Mouse (Mus musculus) CH12.LX (cell line): ENCODE results near the gene Fshr. TPM values are rescaled to one million over a fixed set of nuclear protein-coding genes. Genes with fewer than 3 reads are reported as not detected.

Experiments
- DNase-seq: peaks from one replicate; pipeline ENCODE4 v3.0.0-alpha.2; 2013; ENCODE audit errors: extremely low read depth
- H3K27ac ChIP-seq: 2 replicates; pipeline ENCODE4 v1.5.1; 2012; ENCODE audit warnings: low read depth, mild to moderate bottlenecking, control low read depth, moderate library complexity; ENCODE audit not compliant: insufficient read depth
- H3K27me3 ChIP-seq: replicated peaks from 2 replicates; pipeline ENCODE3; 2012; ENCODE audit warnings: inconsistent platforms
- H3K36me3 ChIP-seq, 2 experiments: replicated peaks in 1 of 2; 2 replicates each; pipeline versions ENCODE3 to v1.6.1; 2012; ENCODE audit warnings: inconsistent platforms in 1 of 2, low read length in 1 of 2, mild to moderate bottlenecking in 1 of 2, mixed read lengths in 1 of 2, moderate library complexity in 1 of 2; ENCODE audit not compliant: control insufficient read depth in 1 of 2, insufficient read depth in 1 of 2
- H3K4me1 ChIP-seq, 2 experiments: 2 replicates each; pipeline ENCODE4 v1.6.1; 2012; ENCODE audit warnings: inconsistent platforms in 1 of 2, moderate library complexity in 1 of 2; ENCODE audit not compliant: insufficient read depth in 2 of 2, control insufficient read depth in 1 of 2
- H3K4me2 ChIP-seq: 2 replicates; pipeline ENCODE4 v1.6.1; 2012; ENCODE audit warnings: low read depth, mild to moderate bottlenecking, control low read depth; ENCODE audit not compliant: poor library complexity, insufficient read depth, severe bottlenecking
- H3K4me3 ChIP-seq, 3 experiments: fragments of 150-350 bp in 1 of 3; sonication (generic) in 1 of 3; replicated peaks in 1 of 3; 2 replicates each; pipeline versions ENCODE3 to v1.5.1; 2011 to 2012; ENCODE audit warnings: low read depth in 2 of 3, low read length in 2 of 3, mild to moderate bottlenecking in 2 of 3, moderate library complexity in 2 of 3, control low read depth in 1 of 3, improper control_type of control experiment in 1 of 3, inconsistent platforms in 1 of 3, mixed read lengths in 1 of 3; ENCODE audit not compliant: poor library complexity in 1 of 3
- H3K79me2 ChIP-seq: replicated peaks from 2 replicates; pipeline ENCODE4 v1.6.1; 2012; ENCODE audit warnings: mild to moderate bottlenecking, moderate library complexity; ENCODE audit not compliant: control insufficient read depth, poor library complexity, insufficient read depth, severe bottlenecking; ENCODE audit errors: extremely low read depth
- H3K9ac ChIP-seq: 2 replicates; pipeline ENCODE4 v1.6.1; 2012; ENCODE audit warnings: low read depth, mild to moderate bottlenecking, control low read depth, moderate library complexity; ENCODE audit not compliant: insufficient read depth
- H3K9me3 ChIP-seq: replicated peaks from 2 replicates; pipeline ENCODE3; 2012; ENCODE audit warnings: low read length, inconsistent platforms, mixed read lengths
- BHLHE40 ChIP-seq: IDR thresholded peaks from 2 replicates; pipeline ENCODE4 v1.6.1; 2011; ENCODE audit warnings: mild to moderate bottlenecking, low read depth, low read length, improper control_type of control experiment
- CTCF ChIP-seq, 2 experiments: IDR thresholded peaks in 1 of 2; conservative IDR thresholded peaks in 1 of 2; 2 replicates each; pipeline ENCODE4 v1.5.1; 2011 to 2012; ENCODE audit warnings: low read depth in 2 of 2, low read length in 2 of 2, improper control_type of control experiment in 1 of 2, inconsistent platforms in 1 of 2, mild to moderate bottlenecking in 1 of 2, moderate library complexity in 1 of 2
- ELF1 ChIP-seq: IDR thresholded peaks from 2 replicates; pipeline ENCODE4 v1.6.1; 2014; ENCODE audit warnings: low read depth, mild to moderate bottlenecking, inconsistent platforms, low read length, improper control_type of control experiment
- ETS1 ChIP-seq: conservative IDR thresholded peaks from 2 replicates; pipeline ENCODE4 v1.6.1; 2012; ENCODE audit warnings: low read depth, mild to moderate bottlenecking, inconsistent platforms, low read length, improper control_type of control experiment, moderate library complexity
- GABPA ChIP-seq: IDR thresholded peaks from 2 replicates; pipeline ENCODE4 v1.6.1; 2012; ENCODE audit warnings: low read depth, low read length, improper control_type of control experiment, inconsistent platforms; ENCODE audit not compliant: insufficient replicate concordance
- HCFC1 ChIP-seq: IDR thresholded peaks from 2 replicates; pipeline ENCODE4 v1.6.1; 2012; ENCODE audit warnings: low read depth, mild to moderate bottlenecking, inconsistent platforms, low read length, improper control_type of control experiment
- IRF4 ChIP-seq: IDR thresholded peaks from 2 replicates; pipeline ENCODE4 v1.6.1; 2014; ENCODE audit warnings: low read depth, mild to moderate bottlenecking, inconsistent platforms, low read length, improper control_type of control experiment
- JUN ChIP-seq: IDR thresholded peaks from 2 replicates; pipeline ENCODE4 v1.6.1; 2011; ENCODE audit warnings: low read depth, mild to moderate bottlenecking, low read length, improper control_type of control experiment, moderate library complexity; ENCODE audit not compliant: insufficient read depth
- JUND ChIP-seq: conservative IDR thresholded peaks from 2 replicates; pipeline ENCODE4 v1.6.1; 2011; ENCODE audit warnings: low read depth, low read length, improper control_type of control experiment
- KAT2A ChIP-seq: IDR thresholded peaks from 2 replicates; pipeline ENCODE4 v1.6.1; 2012; ENCODE audit warnings: low read length, improper control_type of control experiment, inconsistent platforms; ENCODE audit not compliant: insufficient replicate concordance
- MAZ ChIP-seq: IDR thresholded peaks from 2 replicates; pipeline ENCODE4 v1.6.1; 2012; ENCODE audit warnings: low read depth, mild to moderate bottlenecking, inconsistent platforms, low read length, improper control_type of control experiment, moderate library complexity
- MEF2A ChIP-seq: IDR thresholded peaks from 2 replicates; pipeline ENCODE4 v1.6.1; 2014; ENCODE audit warnings: low read depth, mild to moderate bottlenecking, inconsistent platforms, low read length, improper control_type of control experiment, borderline replicate concordance
- MXI1 ChIP-seq: IDR thresholded peaks from 2 replicates; pipeline ENCODE4 v1.6.1; 2011; ENCODE audit warnings: mild to moderate bottlenecking, low read depth, low read length, improper control_type of control experiment
- NELFE ChIP-seq: IDR thresholded peaks from 2 replicates; pipeline ENCODE4 v1.6.1; 2011; ENCODE audit warnings: low read depth, low read length, improper control_type of control experiment
- NRF1 ChIP-seq: IDR thresholded peaks from 2 replicates; pipeline ENCODE4 v1.6.1; 2014; ENCODE audit warnings: low read depth, mild to moderate bottlenecking, inconsistent platforms, low read length, improper control_type of control experiment, moderate library complexity
- PAX5 ChIP-seq: IDR thresholded peaks from 2 replicates; pipeline ENCODE4 v1.6.1; 2012; ENCODE audit warnings: low read length, inconsistent platforms, mixed read lengths
- RAD21 ChIP-seq: IDR thresholded peaks from 2 replicates; pipeline ENCODE4 v1.6.1; 2011; ENCODE audit warnings: low read depth, mild to moderate bottlenecking, low read length, improper control_type of control experiment, moderate library complexity
- SMC3 ChIP-seq: IDR thresholded peaks from 2 replicates; pipeline ENCODE4 v1.6.1; 2011; ENCODE audit warnings: low read depth, low read length, improper control_type of control experiment
- TBP ChIP-seq: conservative IDR thresholded peaks from 2 replicates; pipeline ENCODE4 v1.6.1; 2011; ENCODE audit warnings: low read depth, low read length, improper control_type of control experiment
- TCF12 ChIP-seq: IDR thresholded peaks from 2 replicates; pipeline ENCODE4 v1.6.1; 2014; ENCODE audit warnings: low read depth, mild to moderate bottlenecking, inconsistent platforms, low read length, improper control_type of control experiment
- ZC3H11A ChIP-seq: IDR thresholded peaks from 2 replicates; pipeline ENCODE4 v1.6.1; 2012; ENCODE audit warnings: low read depth, mild to moderate bottlenecking, inconsistent platforms, low read length, improper control_type of control experiment
- ZKSCAN1 ChIP-seq: IDR thresholded peaks from 2 replicates; pipeline ENCODE4 v1.6.1; 2012; ENCODE audit warnings: low read depth, inconsistent platforms, low read length, improper control_type of control experiment, borderline replicate concordance
- ZNF384 ChIP-seq: IDR thresholded peaks from 2 replicates; pipeline ENCODE4 v1.6.1; 2012; ENCODE audit warnings: low read depth, low read length, improper control_type of control experiment, inconsistent platforms
- dilution Hi-C: fragments of 300-500 bp; cut with MboI; formaldehyde crosslinking; loops from 2 replicates; pipeline ENCODE4 v1.14.3; 2020; ENCODE audit warnings: low sequenced_read_pairs; ENCODE audit not compliant: extremely low pct_unique_long_range_greater_than_20kb, extremely low pct_ligation_motif_present
- in situ Hi-C: fragments of 300-500 bp; cut with MboI; formaldehyde crosslinking; loops from 3 replicates; pipeline ENCODE4 v1.14.3; 2019; ENCODE audit warnings: low sequenced_read_pairs, low pct_ligation_motif_present, low pct_unique_long_range_greater_than_20kb, mixed read lengths
- polyA plus RNA-seq: library from polyadenylated mRNA; unstranded; fragments of >175 nt; gene quantifications from 2 replicates; pipeline ENCODE4 v1.2.1, GENCODE M21; 2012; ENCODE audit warnings: low read depth; ENCODE audit not compliant: insufficient read length
- total RNA-seq, 2 experiments: library from RNA; depleted of rRNA; stranded (reverse); fragments of 300-350 nt in 1 of 2; fragments of >200 nt in 1 of 2; gene quantifications; 2 replicates each; pipeline ENCODE4 v1.2.3; 2012 to 2014

The Fshr gene
- total RNA-seq (2012; rRNA removed) (not detected in 2 replicates), total RNA-seq (2014; rRNA removed) (not detected in 2 replicates), polyA plus RNA-seq (not detected in 2 replicates)

DNA sequence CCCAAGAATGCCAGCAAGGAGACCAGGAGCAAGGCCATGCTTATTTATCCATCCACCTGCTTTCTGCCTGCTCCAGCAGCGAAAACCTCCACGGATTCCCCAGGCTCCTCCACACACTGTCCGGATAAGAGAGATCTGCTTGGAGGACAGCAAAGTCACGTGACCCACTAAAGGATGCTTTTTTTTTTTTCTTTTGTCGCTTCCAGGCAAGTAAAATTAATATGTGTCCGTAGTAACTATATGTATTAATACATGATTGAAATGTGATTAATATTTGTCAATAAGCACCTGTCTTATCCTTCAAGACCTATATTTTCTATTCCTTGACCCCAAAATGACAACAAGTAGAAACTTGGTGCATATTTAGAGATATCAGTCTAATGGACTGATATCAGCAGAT, at the start of gene Fshr:
TSS of gene Fshr (minus strand) at position 101 of the 400 bp plus-strand sequence.
- dilution Hi-C loops (no loop called here), in situ Hi-C loops (no loop called here)
- H3K9me3 ChIP-seq, result no peaks in the 10 kb centered on the region

DNA sequence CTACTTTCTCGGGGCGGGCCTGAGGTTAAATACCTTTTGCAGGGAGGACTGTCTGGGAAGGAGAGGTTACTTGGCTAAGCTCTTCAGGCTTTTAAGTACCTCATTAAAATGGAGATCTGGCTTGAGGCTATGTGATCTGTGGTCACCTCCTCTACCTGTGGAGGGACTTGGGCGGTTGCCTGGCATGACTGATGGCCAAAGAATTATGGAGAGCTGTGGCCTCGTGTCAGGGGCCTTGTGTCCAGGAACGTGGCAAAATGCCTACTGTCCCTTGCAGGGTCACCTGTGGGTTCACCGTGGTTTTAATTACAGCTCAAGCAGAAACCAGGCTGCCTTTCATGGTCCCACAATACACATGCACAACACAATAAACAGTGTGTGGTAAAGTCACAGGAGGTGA, 1.7 kb upstream of the Fshr start:
- peaks cover 2% of the 10 kb centered on the region for H3K27me3 ChIP-seq

More for the DNA sequence above, at the start of gene Fshr:
- H3K27me3 ChIP-seq, result peaks cover 2% of the 10 kb centered on the region
- no peaks in the 10 kb centered on the region for H3K4me1 ChIP-seq
- no peak for DNase-seq
- TF ChIP-seq MAZ (no peak), ZKSCAN1 (no peak), SMC3 (no peak), MXI1 (no peak), RAD21 (no peak), NELFE (no peak), CTCF (conservative IDR thresholded peaks at IDR 0.05 in 1 of 2, IDR thresholded peaks at IDR 0.05 in 1 of 2; ENCODE audit: low read depth in 2 of 2, low read length in 2 of 2) (no peak), JUND (no peak), BHLHE40 (no peak), ETS1 (no peak)
- no peak within 1 kb of the TSS for H3K4me2 ChIP-seq
- no peak within 1 kb of the TSS for H3K4me3 ChIP-seq
- H3K9ac ChIP-seq, result no peak within 1 kb of the TSS
- no peaks in the 10 kb centered on the region for H3K79me2 ChIP-seq
- H3K36me3 ChIP-seq, result no peaks in the 10 kb centered on the region
- no peak within 1 kb of the TSS for H3K27ac ChIP-seq

DNA sequence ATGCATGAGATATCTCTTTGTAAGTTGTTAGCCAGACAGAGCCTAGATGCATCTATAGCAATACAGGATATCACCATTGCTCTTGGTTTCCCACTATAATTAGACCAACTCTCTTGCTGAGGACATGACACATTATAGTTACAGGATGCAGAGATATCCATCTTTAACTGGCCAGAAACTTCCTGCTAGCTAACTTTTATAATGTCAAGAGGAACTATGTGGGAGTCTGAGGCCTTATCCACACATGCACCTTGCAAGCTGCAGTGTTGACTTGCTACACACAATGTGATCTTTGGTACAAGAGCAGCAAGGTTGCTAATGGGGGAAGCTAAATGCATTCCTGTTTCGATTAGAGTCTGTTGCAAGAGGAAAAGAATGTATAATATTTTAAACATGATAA, 26.9 kb downstream of the Fshr start:
- no peak for DNase-seq
- Histone ChIP-seq H3K27me3 (no peaks in the 10 kb centered on the region), H3K4me2 (no peak overlapping the region), H3K4me3 (no peak overlapping the region), H3K27ac (no peak overlapping the region), H3K9me3 (no peaks in the 10 kb centered on the region), H3K36me3 (no peaks in the 10 kb centered on the region), H3K4me1 (no peaks in the 10 kb centered on the region), H3K9ac (no peak overlapping the region), H3K79me2 (no peaks in the 10 kb centered on the region)
- TF ChIP-seq RAD21 (no peak), ZNF384 (no peak), IRF4 (no peak), MEF2A (no peak), MAZ (no peak), JUN (no peak), SMC3 (no peak), TBP (no peak), HCFC1 (no peak), GABPA (no peak), KAT2A (no peak), TCF12 (no peak), ELF1 (no peak), PAX5 (no peak), CTCF (conservative IDR thresholded peaks at IDR 0.05 in 1 of 2, IDR thresholded peaks at IDR 0.05 in 1 of 2; ENCODE audit: low read depth in 2 of 2, low read length in 2 of 2) (no peak), ETS1 (no peak), NRF1 (no peak), ZC3H11A (no peak), BHLHE40 (no peak), JUND (no peak)
- dilution Hi-C loops, result no loop called here
- in situ Hi-C loops, result no loop called here

More for the DNA sequence above, 1.7 kb upstream of the Fshr start:
- DNase-seq, result no peak
- in situ Hi-C loops (no loop called here), dilution Hi-C loops (no loop called here)
- H3K36me3 ChIP-seq, result no peaks in the 10 kb centered on the region
- no peaks in the 10 kb centered on the region for H3K4me1 ChIP-seq
- H3K4me3 ChIP-seq, result no peak overlapping the region
- H3K9ac ChIP-seq, result no peak overlapping the region
- no peak overlapping the region for H3K27ac ChIP-seq
- no peak overlapping the region for H3K4me2 ChIP-seq
- no peaks in the 10 kb centered on the region for H3K9me3 ChIP-seq
- H3K79me2 ChIP-seq, result no peaks in the 10 kb centered on the region
- no peak for TF ChIP-seq GABPA
- no peak for TF ChIP-seq ZC3H11A
- no peak for TF ChIP-seq JUND
- TF ChIP-seq CTCF (conservative IDR thresholded peaks at IDR 0.05 in 1 of 2, IDR thresholded peaks at IDR 0.05 in 1 of 2; ENCODE audit: low read depth in 2 of 2, low read length in 2 of 2), result no peak
